Mouse (Mus musculus) kidney, adult 11 months (tissue): Measurements from ENCODE around the gene Dnm1l.
"Not testable (repeated sequence)": the region's sequence is repeated elsewhere in the genome, so short reads cannot be mapped to it uniquely, and the experiment has no call there.

Experiments
- DNase-seq: peaks from one replicate; pipeline ENCODE4 v3.0.0; 2022

The Dnm1l gene

GRCm38 (mm10) chr16:16358481-16359100 lies at the start of gene Dnm1l:
Gene Dnm1l, minus strand, starts transcription at chr16:16358959.
- peak; percentile 91 for DNase-seq

GRCm38 (mm10) chr16:16367217-16367616 lies 8.5 kb upstream of the Dnm1l start:
- peak; percentile 39 for DNase-seq

GRCm38 (mm10) chr16:16359101-16359482 lies 333 bp upstream of the Dnm1l start:
- not testable (repeated sequence) for DNase-seq

- DNase-seq, result no peak
Measured at GRCm38 (mm10) chr16:16357908-16358307, 851 bp downstream of the Dnm1l start.

GRCm38 (mm10) chr16:16346420-16346819 lies 12.3 kb downstream of the Dnm1l start:
- no peak for DNase-seq

GRCm38 (mm10) chr16:16325775-16326336 lies 32.9 kb downstream of the Dnm1l start:
- DNase-seq, result peak; percentile 18

GRCm38 (mm10) chr16:16311319-16311718 lies 47.4 kb downstream of the Dnm1l start:
- no peak for DNase-seq

- no peak for DNase-seq
Measured at GRCm38 (mm10) chr16:16303888-16304287, 54.9 kb downstream of the Dnm1l start.

- peak; percentile 45 for DNase-seq
Measured at GRCm38 (mm10) chr16:16303138-16303827, 55.5 kb downstream of the Dnm1l start.

- DNase-seq, result peak; percentile 92
Measured at GRCm38 (mm10) chr16:16302369-16303137, 56.2 kb downstream of the Dnm1l start, which contains the start of gene Yars2. Gene Yars2, plus strand, starts transcription at chr16:16302965.

GRCm38 (mm10) chr16:16273752-16274151 lies 85.0 kb downstream of the Dnm1l start:
- DNase-seq, result no peak

- no peak for DNase-seq
Measured at GRCm38 (mm10) chr16:16272978-16273377, 85.8 kb downstream of the Dnm1l start.

GRCm38 (mm10) chr16:16262436-16262835 lies 96.3 kb downstream of the Dnm1l start:
- DNase-seq, result no peak
